Mouse (Mus musculus): ENCODE results near the gene Bet1l.

- no peak; the same call in 1 of the 2 replicates for TF ChIP-seq CTCF (IDR thresholded peaks at IDR 0.05; ENCODE audit: low read depth)
- TF ChIP-seq EP300 (IDR thresholded peaks at IDR 0.05; ENCODE audit: low read depth) = no peak; the same call in 1 of the 2 replicates
Measured at GRCm38 (mm10) chr7:140855860-140856784, 1.3 kb downstream of the Bet1l start, which contains the start of gene Gm45785.
